12 mouse cellular contexts compared by ENCODE assay signal in genomic region chr1:54421670-54422069, GRCm38 (mm10).
"Had no signal": no experiment of that assay in that cellular context is flagged by ENCODE, and none has a peak within 500 bp of the region (broad histone marks: within the 10 kb centered on the region; RNA-seq: fewer than 3 reads in every experiment).

No protein-coding gene starts in this region.

- H3K4me1 ChIP-seq: kidney, embryonic 15.5 days; limb, embryonic 12.5 days; liver, embryonic 13.5 days; lung, embryonic 15.5 days; midbrain, embryonic 12.5 days; stomach, embryonic 15.5 days had no signal

- H3K4me3 ChIP-seq: kidney, embryonic 15.5 days; limb, embryonic 12.5 days; liver, embryonic 13.5 days; lung, embryonic 15.5 days; midbrain, embryonic 12.5 days; stomach, embryonic 15.5 days had no signal

- H3K27me3 ChIP-seq: kidney, embryonic 15.5 days; limb, embryonic 12.5 days; liver, embryonic 13.5 days; lung, embryonic 15.5 days; midbrain, embryonic 12.5 days; stomach, embryonic 15.5 days had no signal

- DNase-seq: kidney, adult 2 months; kidney, postnatal 14 days; liver; liver, embryonic 13.5 days; liver, postnatal 0 days; right cerebral cortex, postnatal 14 days had no signal

- ATAC-seq: liver, postnatal 0 days; midbrain, embryonic 16.5 days had no signal

- H3K27ac ChIP-seq: kidney, embryonic 15.5 days; limb, embryonic 12.5 days; liver, embryonic 13.5 days; lung, embryonic 15.5 days; midbrain, embryonic 12.5 days; stomach, embryonic 15.5 days had no signal
